Mouse (Mus musculus): ENCODE measurements around the gene Susd5.
A peak's percentile ranks its signal among the peaks of the same experiment; 100 is the strongest.

Gene Susd5

DNA sequence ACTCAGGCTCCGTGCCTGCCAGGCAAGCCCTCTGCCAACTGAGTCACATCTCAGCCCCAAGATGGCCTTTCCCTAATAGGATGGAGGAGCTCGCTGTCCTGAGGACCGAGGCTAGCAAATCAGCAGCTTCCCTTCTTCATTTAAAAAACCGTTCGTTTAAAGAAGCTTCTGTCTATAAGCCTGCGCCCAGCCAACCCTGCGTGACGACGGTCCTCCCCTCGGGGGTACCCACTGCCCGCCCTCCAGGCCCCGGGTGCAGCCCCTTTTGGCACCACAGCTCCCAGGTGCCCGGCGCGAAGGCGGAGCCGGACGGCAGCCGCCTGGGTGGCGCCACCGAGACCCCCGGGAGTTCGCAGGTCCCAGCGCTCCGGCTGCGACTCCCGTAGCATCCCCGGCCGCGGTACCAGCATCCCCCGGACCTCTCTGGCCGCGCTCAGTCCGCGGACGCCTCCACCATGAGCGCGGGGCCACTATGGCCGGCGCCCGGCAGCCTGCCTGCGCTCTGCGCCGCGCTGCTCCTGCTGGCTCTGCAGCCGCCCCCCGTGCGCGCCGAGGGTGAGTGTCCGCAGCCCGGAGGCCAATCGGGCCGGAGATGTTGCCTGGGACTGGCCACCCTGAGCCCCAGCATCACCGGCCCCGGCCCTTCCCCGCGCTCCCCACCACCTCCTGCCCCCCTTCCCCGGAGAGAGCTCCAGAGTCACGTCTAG lies at the start of gene Susd5:
Susd5 (plus strand) TSS at position 51 of the 707 bp plus-strand sequence.
- no peak for DNase-seq (ENCODE audit: low spot score in 2 of 2)

DNA sequence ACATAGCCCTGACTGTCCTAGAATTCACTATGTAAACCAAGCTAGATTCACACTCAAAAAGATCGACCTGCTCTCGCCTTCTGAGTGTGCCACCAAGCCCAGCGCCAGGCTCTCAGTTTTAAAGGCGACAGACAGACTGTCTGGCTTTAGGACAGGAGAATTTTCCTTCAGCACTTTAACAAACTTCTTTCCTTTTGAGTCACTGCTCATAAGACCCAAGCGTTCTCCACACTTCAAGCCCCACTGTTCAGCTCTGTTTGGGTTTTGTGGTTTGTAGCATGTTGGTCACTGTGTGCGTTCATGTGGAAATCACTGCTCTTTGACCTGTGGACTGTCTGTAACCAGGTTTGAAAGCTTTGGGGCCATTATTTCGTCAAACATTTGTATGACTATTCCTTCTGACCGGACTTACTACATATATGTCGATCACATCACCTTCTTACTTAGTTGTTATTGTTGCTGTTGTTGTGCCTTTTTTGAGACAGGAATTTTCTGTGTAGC lies 49.0 kb upstream of the Susd5 start:
- no peak for DNase-seq (ENCODE audit: low spot score in 2 of 2)

DNA sequence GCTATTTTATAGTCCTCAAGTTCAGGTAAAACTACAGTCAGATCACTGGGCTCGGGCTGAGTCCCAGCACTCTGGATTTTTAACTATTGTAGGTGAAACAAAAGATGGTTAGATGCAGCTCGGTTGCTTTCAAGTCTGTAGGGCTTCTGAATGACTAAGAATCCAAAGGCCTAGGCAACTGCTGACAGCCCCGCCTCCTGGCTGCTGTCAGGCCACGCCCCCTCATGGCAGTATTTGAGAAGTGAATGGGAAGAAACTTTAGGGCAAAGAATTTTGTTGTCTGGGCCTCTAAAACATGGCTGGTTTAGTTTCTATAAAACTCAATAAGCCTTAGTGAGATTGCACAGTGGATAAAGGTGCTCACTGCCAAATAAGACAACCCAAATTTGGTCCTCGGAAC lies 47.4 kb upstream of the Susd5 start:
- DNase-seq (ENCODE audit: low spot score in 2 of 2): no peak

DNA sequence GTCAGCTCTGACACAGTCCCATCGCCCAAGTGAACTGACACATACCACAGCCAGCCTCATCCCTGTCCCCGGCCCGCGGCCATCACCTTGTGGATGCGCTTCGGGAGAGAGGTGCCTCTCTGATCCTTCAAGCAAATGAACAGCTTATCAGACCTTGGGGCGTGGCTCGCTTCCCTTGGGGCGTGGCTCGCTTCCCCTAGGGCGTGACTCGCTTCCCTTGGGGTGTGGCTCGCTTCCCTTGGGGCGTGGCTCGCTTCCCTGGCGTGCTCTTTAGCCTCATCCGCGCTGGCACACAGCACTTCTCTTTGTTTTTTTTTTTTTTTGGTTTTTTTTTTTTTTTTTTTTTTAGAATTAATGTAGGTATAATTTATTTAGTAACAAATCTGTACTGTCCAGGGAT lies 45.7 kb upstream of the Susd5 start:
- DNase-seq (ENCODE audit: low spot score in 2 of 2): no peak

- no peak for DNase-seq (ENCODE audit: low spot score in 2 of 2)
Observed at GRCm38 (mm10) chr9:114014034-114014433, 42.9 kb upstream of the Susd5 start.

GRCm38 (mm10) chr9:114015724-114016123 lies 41.2 kb upstream of the Susd5 start:
- DNase-seq (ENCODE audit: low spot score in 2 of 2): peak in 1 of 2 experiments; percentile 25

DNA sequence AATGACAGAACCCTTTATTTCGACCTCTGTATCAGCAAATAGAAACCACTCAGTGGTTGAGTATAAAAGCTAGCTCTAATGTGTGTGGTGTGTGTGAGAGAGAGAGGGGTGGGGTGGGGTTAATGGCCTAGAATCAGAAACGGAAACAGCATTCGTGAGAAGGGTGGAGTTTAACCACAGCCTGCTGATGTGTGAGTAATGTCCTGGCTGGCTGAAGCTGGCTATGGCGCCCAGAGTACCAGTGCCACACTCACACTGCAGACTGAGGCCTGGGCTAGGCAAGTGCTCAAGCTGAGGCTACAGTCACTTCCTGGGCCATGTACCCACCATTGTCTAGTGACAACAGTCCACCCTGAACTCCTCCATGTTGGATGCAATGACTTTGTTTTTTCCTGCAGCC lies 40.5 kb upstream of the Susd5 start:
- DNase-seq (ENCODE audit: low spot score in 2 of 2): no peak

DNA sequence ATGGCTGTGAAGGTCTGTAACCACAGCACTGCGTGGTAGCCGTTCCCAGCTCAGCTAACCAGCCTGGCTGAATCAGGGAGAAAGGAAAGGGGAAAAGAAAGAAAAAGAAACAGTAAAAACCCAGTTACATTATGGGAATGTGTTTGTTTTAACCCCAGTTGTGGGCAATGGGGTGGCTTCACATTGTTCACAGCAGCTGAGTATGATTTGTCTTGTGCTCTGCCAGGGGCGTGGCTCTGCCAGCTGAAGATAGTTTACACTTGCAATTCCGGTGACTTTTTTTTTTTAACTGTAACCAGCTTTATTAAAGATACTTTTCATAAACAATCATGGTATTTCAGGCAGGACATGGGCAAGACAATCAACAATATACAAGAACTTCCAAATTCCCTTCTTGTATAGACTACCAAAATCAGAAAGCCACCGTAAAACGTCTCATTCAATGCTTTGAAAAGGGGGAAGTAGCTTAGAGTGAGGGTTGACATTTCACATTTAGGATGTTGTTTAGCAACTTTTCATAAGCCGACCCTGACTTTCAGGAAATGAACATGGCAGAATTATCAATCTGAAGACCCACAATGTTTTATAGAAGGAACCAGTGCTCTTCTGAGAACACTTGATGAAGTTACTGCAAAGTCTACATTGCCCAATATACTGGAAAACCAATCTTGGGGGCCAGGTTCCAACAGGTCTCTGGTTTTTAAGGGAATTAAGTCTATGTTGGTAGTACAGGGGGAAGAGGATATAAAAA lies 37.8 kb upstream of the Susd5 start:
- no peak for DNase-seq (ENCODE audit: low spot score in 2 of 2)

DNA sequence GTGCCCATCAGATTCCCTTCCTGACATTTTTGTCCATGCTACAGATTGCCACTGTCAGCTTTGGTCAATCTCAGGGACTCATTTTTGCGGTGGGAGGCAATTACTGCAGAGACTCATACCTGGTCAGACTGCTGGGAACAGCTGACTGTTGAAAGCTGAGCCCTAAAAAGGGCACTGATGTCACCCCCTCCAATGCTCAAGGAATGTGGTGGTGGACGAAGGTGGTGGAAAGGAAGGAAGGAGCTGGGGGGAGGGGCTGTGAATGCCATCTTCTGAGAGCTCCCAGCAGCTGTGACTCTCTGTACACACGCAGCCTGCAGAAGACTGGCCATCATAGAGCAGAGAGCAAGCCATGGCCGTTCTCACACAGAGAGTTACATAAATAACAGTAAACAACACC lies 34.8 kb upstream of the Susd5 start:
- DNase-seq (ENCODE audit: low spot score in 2 of 2): no peak

DNA sequence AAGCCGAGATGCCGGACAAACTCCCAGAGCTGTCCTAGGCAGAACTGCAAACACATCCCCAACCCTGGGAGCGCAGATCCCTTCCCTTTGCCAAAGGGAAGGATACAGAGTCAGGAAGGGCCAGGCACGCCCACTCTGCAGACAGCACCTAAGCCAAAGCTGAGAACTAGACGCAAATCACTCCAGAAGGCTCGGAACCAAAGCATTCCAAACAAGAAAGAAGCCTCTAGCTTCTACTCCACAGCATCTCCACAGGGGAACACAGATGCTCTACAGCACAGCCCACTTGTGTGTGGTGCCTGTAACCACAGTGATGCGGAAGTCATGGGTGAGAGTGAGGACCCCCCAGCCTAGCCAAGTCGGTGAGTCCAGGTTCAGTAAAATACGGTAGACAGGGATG lies 31.8 kb upstream of the Susd5 start:
- no peak for DNase-seq (ENCODE audit: low spot score in 2 of 2)

GRCm38 (mm10) chr9:114025846-114026245 lies 31.1 kb upstream of the Susd5 start:
- no peak for DNase-seq (ENCODE audit: low spot score in 2 of 2)

- peak; percentile 27 to 47 for DNase-seq (ENCODE audit: low spot score in 2 of 2)
Observed at GRCm38 (mm10) chr9:114026261-114026934, 30.5 kb upstream of the Susd5 start.

- no peak for DNase-seq (ENCODE audit: low spot score in 2 of 2)
Observed at GRCm38 (mm10) chr9:114040945-114041344, 16.0 kb upstream of the Susd5 start.

GRCm38 (mm10) chr9:114042490-114042889 lies 14.4 kb upstream of the Susd5 start:
- DNase-seq (ENCODE audit: low spot score in 2 of 2): no peak

DNA sequence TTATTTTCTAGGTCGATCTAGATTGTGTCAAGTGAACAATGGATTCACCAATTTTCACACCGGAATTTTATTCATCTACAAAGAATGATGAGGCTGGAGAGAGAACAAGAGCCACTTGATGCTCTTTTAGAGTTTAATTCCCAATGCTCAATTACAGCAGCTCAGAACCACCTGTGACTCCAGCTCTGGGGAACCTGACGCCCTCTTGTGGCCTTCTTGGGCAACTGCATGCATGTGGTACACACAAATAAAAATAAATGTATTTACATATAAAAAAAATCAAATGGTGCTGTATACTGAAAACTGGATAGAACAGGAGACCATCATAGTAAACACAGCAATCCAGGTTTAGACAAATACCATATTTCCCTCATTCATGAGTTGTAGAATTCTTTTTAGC lies 12.5 kb upstream of the Susd5 start:
- no peak for DNase-seq (ENCODE audit: low spot score in 2 of 2)

DNA sequence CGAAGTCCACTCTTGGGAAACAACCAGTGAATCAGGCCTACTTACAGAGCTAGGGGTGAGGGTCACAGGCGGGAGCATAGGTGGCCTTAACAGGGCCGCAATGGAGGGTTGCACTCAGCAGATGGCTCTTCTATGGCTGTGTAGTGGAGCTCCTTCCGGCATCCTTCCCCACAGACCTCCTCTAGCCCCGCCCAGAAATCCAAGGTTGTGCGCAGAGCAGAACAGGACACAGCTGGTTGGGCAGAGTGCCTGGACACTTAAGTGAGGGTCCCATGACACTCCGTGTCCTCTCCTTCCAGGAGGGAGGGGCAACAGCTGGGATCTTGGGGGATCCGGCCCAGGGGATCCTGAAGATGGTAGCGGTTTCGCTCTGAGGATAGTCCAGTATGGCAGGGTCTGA lies 10.9 kb upstream of the Susd5 start, which contains the start of gene Fbxl2:
Fbxl2 (minus strand) TSS at position 164 of the 400 bp plus-strand sequence.
- DNase-seq (ENCODE audit: low spot score in 2 of 2): no peak

- no peak for DNase-seq (ENCODE audit: low spot score in 2 of 2)
Observed at GRCm38 (mm10) chr9:114046676-114047075, 10.3 kb upstream of the Susd5 start.

GRCm38 (mm10) chr9:114050106-114050505 lies 6.8 kb upstream of the Susd5 start:
- DNase-seq (ENCODE audit: low spot score in 2 of 2): no peak

GRCm38 (mm10) chr9:114050778-114051177 lies 6.2 kb upstream of the Susd5 start:
- DNase-seq (ENCODE audit: low spot score in 2 of 2): no peak

DNA sequence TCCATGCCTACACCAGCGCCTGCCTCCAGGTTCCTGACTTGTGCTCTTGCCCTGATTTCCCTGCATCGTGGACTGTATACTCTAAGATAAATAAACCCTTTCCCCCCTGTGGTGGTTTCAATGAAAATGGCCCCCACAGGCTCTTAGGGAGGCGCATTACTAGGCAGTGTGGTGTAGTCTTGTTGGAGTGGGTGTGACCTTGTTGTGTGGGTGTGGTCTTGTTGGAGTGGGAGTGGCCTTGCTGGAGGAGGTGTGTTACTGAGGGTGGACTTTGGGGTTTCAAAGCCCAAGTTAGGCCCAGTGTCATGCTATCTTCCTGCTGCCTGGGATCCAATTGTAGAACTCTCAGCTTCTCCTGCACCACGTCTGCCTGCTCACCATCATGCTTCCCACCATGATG lies 4.9 kb upstream of the Susd5 start:
- DNase-seq (ENCODE audit: low spot score in 2 of 2): no peak

- no peak for DNase-seq (ENCODE audit: low spot score in 2 of 2)
Observed at GRCm38 (mm10) chr9:114052866-114053265, 4.1 kb upstream of the Susd5 start.

DNA sequence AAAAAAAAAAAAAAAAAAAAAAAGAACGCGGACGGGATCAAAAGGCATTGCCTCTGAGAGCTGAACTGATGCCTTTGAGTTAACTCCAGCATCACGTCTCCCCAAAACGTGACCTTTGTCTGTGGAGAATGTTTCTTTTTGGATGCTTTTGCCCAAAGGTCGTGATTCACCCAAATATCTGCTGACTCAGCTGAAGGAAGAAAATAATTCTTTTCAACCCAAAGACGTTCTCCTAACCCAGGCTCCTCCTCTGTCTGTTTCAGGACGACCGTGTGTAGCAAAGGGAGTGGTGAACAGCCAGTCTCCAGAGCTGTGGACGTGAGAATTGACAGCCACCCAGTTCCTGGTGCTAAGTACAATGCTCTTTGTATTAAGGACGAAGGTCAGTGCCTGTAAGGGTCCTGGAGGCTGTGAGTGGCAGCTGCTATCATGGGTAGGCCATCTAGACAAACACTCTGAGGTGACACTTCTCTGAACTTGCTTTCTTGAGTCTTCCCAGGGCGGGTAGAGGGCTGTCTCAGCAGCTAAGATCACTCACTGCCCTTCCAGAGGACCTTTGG lies 11.6 kb downstream of the Susd5 start:
- DNase-seq (ENCODE audit: low spot score in 2 of 2): no peak
